Mouse (Mus musculus) E14TG2a.4 (cell line): ENCODE results near the gene Fbxl17.

Experiments used
- CTCF ChIP-seq: conservative IDR thresholded peaks from 2 replicates; pipeline ENCODE4 v1.5.1; 2014; ENCODE audit warnings: low read length
- NANOG ChIP-seq: IDR thresholded peaks from 2 replicates; pipeline ENCODE4 v1.6.1; 2014; ENCODE audit warnings: borderline replicate concordance, low read length, mixed read lengths
- POU5F1 ChIP-seq: IDR thresholded peaks from 2 replicates; pipeline ENCODE4 v1.6.1; 2014; ENCODE audit warnings: low read length, borderline replicate concordance

DNA sequence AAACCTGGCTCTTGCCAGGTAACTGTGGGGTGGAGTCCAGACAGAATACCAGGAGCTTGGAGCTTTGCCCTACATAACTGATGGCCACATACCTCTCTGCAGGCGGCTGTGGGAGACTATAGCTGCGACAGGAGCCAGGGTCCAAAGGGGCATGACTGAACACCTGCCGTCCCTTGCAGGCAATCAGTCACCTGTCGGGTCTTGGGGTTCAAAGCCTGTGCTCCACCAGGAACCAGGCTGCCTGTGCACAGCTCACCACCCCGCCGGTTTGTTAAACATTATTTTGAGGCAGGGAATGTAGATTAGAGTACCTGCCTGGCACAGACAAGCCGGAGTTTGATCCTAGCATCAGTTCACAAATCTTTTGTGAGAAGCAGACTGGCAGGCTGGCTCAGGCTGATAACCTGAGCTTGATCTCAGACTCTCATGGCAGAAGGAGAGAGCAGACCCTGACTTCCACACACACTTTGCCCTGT lies 253.6 kb downstream of the Fbxl17 start:
- TF ChIP-seq CTCF: no peak
- TF ChIP-seq POU5F1: no peak
- TF ChIP-seq NANOG: no peak
